Mouse (Mus musculus) heart, embryonic 14.5 days (tissue): ENCODE results near the gene Selenoo. TPM values are rescaled to one million over a fixed set of nuclear protein-coding genes. Genes with fewer than 3 reads are reported as not detected.

Source experiments
- ATAC-seq: fragments of 200-750 bp; cut with Nextera tagmentation; 2 replicates; pipeline ENCODE4 v1.8.0; 2017; ENCODE audit warnings: low read depth, moderate TSS enrichment; ENCODE audit not compliant: insufficient number of reproducible peaks, insufficient read depth, low FRiP score
- H3K27ac ChIP-seq, 2 experiments: fragments of 200-500 bp in 1 of 2; fragments of 300-500 bp in 1 of 2; sonication (generic) in 1 of 2; replicated peaks in 1 of 2; 2 replicates each; pipeline ENCODE4 v1.5.1; 2012 to 2014; ENCODE audit warnings: low read depth in 2 of 2, low read length in 2 of 2, control low read depth in 1 of 2, mild to moderate bottlenecking in 1 of 2, mixed read lengths in 1 of 2; ENCODE audit not compliant: control insufficient read depth in 1 of 2, insufficient read depth in 1 of 2
- H3K27me3 ChIP-seq: fragments of 300-500 bp; sonication (generic); 2 replicates; pipeline ENCODE4 v1.6.1; 2014; ENCODE audit warnings: mild to moderate bottlenecking, low read length, control low read depth; ENCODE audit not compliant: control insufficient read depth, insufficient read depth
- H3K36me3 ChIP-seq: fragments of 300-500 bp; sonication (generic); 2 replicates; pipeline ENCODE4 v1.6.1; 2014; ENCODE audit warnings: mild to moderate bottlenecking, control low read depth, low read length, mixed read lengths; ENCODE audit not compliant: control insufficient read depth, insufficient read depth
- H3K4me1 ChIP-seq, 2 experiments: fragments of 200-500 bp in 1 of 2; fragments of 300-500 bp in 1 of 2; sonication (generic) in 1 of 2; 2 replicates each; pipeline ENCODE4 v1.6.1; 2012 to 2014; ENCODE audit warnings: low read length in 2 of 2, control low read depth in 1 of 2, mixed read lengths in 1 of 2; ENCODE audit not compliant: control insufficient read depth in 2 of 2, insufficient read depth in 2 of 2
- H3K4me2 ChIP-seq: fragments of 300-500 bp; sonication (generic); 2 replicates; pipeline ENCODE4 v1.6.1; 2014; ENCODE audit warnings: mild to moderate bottlenecking, low read length
- H3K4me3 ChIP-seq, 2 experiments: fragments of 200-500 bp in 1 of 2; fragments of 300-500 bp in 1 of 2; sonication (generic) in 1 of 2; 2 replicates each; pipeline ENCODE4 v1.5.1; 2012 to 2014; ENCODE audit warnings: low read length in 2 of 2, mild to moderate bottlenecking in 2 of 2, control low read depth in 1 of 2, low read depth in 1 of 2, moderate library complexity in 1 of 2; ENCODE audit not compliant: control insufficient read depth in 1 of 2, insufficient read depth in 1 of 2
- H3K9ac ChIP-seq: fragments of 300-500 bp; sonication (generic); 2 replicates; pipeline ENCODE4 v1.6.1; 2014; ENCODE audit warnings: mild to moderate bottlenecking, low read length
- H3K9me3 ChIP-seq: fragments of 300-500 bp; sonication (generic); 2 replicates; pipeline ENCODE4 v1.6.1; 2016; ENCODE audit warnings: low read length, control low read depth; ENCODE audit not compliant: control insufficient read depth
- WGBS: fragments of 180-500 bp; shearing (Covaris S2); extraction: QIAGEN DNeasy Blood & Tissue Kit; methylation state at CpG from one replicate; pipeline ENCODE4 v1.1.7; 2014; 5-methylcytosine and 5-hydroxymethylcytosine counted together
- polyA plus RNA-seq: library from polyadenylated mRNA; unstranded; fragments of >200 nt; fragmentation: Nextera tagmentation; extraction: Ambion mirVana; gene quantifications from 2 replicates; pipeline ENCODE4 v1.2.1, GENCODE M21; 2014

The Selenoo gene
- polyA plus RNA-seq, 1 experiment from 2014 or later, result 16.4 TPM

DNA sequence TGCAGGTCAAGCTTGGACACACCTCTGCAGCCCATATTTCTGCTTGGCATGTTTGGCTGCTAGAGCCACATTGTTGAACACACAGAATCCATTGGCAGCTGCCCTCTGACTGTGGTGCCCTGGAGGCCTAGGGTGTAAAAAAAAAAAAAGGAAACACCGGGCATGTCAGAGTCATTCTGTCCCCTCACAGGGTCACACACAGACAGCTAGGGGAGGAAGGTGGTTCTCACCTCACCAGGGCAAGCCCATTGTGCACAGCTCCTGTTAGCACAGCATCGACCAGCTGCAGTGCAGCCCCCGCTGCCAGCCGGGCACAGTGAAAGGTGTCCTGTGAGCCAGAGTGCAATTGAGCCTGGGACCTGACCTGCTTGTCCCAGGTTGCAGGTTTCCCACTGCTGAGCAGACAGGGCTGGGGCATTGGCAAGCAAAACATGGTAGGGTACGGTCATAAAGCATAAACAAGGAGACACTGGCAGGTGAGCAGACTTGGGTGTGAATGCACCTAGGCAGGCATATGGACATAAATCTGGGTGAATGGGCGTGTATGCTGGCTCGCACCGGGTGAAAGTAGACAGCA is 38.6 kb downstream of the Selenoo start:
- no peaks in the 10 kb centered on the region for H3K9me3 ChIP-seq
- H3K4me2 ChIP-seq, result peak overlapping the region; percentile 73
- 0 out of 4 replicates have a peak overlapping the region, but pooled peaks of 1 of the 2 experiments have one; percentile 82 for H3K27ac ChIP-seq
- H3K4me3 ChIP-seq, result peak overlapping the region in 1 of 2 experiments; percentile 66; a peak in 3 of 4 replicates
- no peak for ATAC-seq
- 78% methylated on average over 8 of the region's 8 CpGs for WGBS
- peak overlapping the region; percentile 78 for H3K9ac ChIP-seq
- peaks cover 13 to 20% of the 10 kb centered on the region in 2 experiments; a peak in 3 of 4 replicates for H3K4me1 ChIP-seq
- peaks cover 42% of the 10 kb centered on the region for H3K36me3 ChIP-seq
- H3K27me3 ChIP-seq, result no peaks in the 10 kb centered on the region

DNA sequence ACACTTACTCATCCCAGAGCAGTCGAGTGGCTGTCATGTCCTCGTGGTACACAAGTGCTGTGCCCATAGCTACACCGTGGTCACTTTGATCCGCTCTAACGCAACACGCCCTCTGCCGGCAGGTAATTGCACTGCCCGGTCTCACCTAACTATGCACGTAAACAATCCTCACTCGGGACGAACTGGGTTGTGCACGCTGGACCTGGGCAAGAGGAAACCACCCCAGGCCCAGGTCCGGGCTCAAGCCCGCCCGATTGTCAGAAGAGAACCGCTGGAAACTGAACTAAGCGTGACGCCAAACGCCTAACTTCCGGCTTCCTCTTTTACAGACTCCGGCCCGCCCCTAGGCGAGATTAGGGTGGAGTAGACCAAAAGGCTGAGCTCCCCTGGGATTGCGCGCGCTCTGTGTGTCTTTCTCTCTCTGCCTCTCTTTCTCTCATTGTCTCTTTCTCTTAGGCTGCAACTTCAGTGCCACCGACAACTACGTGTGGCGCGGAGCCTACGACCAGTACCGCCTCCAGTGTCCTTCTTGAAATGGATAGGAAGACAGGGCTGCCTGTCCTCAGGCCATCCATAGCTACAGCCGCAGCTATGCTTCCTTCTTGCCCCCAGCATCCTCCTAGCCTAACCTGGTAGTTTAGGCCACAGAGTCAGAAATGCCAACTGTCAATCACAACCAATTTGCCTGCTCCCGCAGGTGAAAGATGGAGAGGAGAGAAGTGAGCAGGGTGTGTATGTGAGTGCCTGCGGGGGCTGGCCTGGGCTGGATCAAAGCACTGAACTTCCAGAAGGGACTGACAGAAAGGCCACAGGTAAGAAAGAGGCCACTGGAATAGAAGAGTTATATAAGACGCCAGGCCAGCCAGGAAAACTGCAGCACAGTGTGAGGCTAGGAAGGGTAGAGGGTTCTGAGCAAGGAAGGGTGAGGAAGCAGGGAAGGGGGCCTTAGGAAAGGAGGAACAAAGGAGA is 39.8 kb downstream of the Selenoo start, which contains the start of gene Hdac10:
Gene Hdac10, minus strand, starts transcription at position 319 of the 969 bp plus-strand sequence.
- no peaks in the 10 kb centered on the region for H3K27me3 ChIP-seq
- ATAC-seq, result peak; percentile 78
- peaks cover 50% of the 10 kb centered on the region for H3K36me3 ChIP-seq
- H3K9ac ChIP-seq, result peak within 1 kb of the TSS; percentile 78
- peak within 1 kb of the TSS; percentile 82 to 85 for H3K27ac ChIP-seq
- peak within 1 kb of the TSS; percentile 66 to 85 for H3K4me3 ChIP-seq
- WGBS, result 3% methylated on average over 36 of the region's 36 CpGs
- peaks cover 8 to 16% of the 10 kb centered on the region in 2 experiments; a peak in 3 of 4 replicates for H3K4me1 ChIP-seq
- peak within 1 kb of the TSS; percentile 73 for H3K4me2 ChIP-seq
- no peaks in the 10 kb centered on the region for H3K9me3 ChIP-seq

DNA sequence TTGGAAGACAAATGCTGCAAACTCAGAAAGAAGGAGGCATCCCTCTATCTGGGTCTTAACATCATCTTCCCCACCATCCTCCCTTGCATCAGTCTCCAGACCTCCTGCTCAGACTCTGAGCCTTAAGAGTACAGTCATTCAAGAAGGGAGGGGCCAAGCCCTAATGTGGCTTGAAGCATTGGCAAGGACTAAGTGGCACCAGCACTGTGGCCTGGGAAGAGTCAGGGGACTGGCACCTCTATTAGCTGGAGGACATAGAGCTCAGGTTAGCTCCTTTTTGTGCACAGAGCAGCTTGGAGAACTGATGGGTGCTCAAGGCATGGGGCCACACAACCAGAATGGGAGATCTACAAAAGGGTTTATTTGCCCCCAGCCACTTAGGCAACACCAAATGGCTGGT is 41.4 kb downstream of the Selenoo start:
- H3K4me1 ChIP-seq, result peaks cover 6 to 12% of the 10 kb centered on the region in 2 experiments; a peak in 3 of 4 replicates
- H3K9me3 ChIP-seq, result no peaks in the 10 kb centered on the region
- no peak overlapping the region for H3K4me3 ChIP-seq
- H3K4me2 ChIP-seq, result no peak overlapping the region
- no peak for ATAC-seq
- H3K27ac ChIP-seq, result no peak overlapping the region
- H3K9ac ChIP-seq, result no peak overlapping the region
- peaks cover 38% of the 10 kb centered on the region for H3K36me3 ChIP-seq
- H3K27me3 ChIP-seq, result no peaks in the 10 kb centered on the region

DNA sequence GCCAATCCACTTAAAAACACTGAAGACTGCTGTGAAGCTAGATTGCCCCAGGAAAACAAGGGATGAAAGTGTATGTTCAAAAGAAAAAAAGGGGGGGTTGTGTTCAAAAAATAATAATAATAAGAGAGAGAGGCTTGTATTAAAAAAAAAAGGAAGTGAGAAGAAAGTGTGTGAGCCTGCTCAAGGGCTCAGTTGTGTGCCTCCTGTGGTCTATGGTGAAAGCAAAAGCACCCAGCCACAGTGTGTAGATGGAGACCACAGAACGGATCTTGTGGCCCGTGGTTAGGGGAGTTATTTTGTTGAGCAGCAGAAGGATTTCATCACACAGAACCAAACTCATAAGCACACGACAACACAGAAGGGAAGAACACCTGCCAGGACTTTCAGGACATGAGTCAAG is 42.4 kb downstream of the Selenoo start:
- no peak overlapping the region for H3K4me2 ChIP-seq
- H3K27ac ChIP-seq, result no peak overlapping the region
- H3K9me3 ChIP-seq, result no peaks in the 10 kb centered on the region
- H3K36me3 ChIP-seq, result peaks cover 33% of the 10 kb centered on the region
- ATAC-seq, result no peak
- WGBS, result 84% methylated on average over 3 of the region's 3 CpGs
- no peak overlapping the region for H3K9ac ChIP-seq
- H3K4me1 ChIP-seq, result peaks cover 6 to 12% of the 10 kb centered on the region in 2 experiments; a peak in 3 of 4 replicates
- H3K4me3 ChIP-seq, result no peak overlapping the region
- no peaks in the 10 kb centered on the region for H3K27me3 ChIP-seq

DNA sequence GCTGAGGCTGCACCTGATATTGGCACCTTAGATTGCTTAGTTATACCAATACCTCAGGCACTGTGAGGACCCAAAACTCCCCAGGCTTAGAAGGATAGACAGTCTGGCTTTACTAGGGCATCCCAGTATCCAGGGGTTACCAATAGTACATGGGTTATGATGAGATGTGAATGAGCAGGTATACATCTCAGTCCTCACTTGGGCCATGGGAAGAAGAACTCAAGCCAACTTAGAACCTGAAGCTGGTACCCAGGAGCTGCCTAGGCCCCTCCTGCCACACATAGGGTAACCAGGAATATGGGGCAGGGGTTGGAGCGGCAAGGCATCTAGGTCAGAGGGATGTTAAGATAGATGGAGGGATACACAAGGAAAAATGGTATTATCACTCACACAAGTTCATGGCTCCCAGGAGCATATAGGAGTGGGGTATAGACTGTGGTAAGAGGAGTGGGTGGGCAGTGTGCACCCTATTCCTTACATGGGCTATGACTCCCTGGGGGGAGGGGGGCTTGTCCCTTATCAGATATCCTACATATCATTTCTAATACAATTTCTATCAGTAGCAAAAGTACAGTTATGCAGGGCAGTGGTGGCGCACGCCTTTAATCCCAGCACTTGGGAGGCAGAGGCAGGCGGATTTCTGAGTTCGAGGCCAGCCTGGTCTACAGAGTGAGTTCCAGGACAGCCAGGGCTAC is 47.7 kb downstream of the Selenoo start:
- Histone ChIP-seq H3K4me3 (no peak overlapping the region), H3K27me3 (peaks cover 14% of the 10 kb centered on the region; the same call in 1 of the 2 replicates), H3K36me3 (peaks cover 16% of the 10 kb centered on the region; the same call in 1 of the 2 replicates), H3K9ac (no peak overlapping the region), H3K4me2 (no peak overlapping the region; the same call in 1 of the 2 replicates), H3K9me3 (no peaks in the 10 kb centered on the region), H3K4me1 (peaks cover 24 to 25% of the 10 kb centered on the region in 2 experiments), H3K27ac (no peak overlapping the region)
- WGBS, result 94% methylated on average over 5 of the region's 5 CpGs
- ATAC-seq, result no peak

DNA sequence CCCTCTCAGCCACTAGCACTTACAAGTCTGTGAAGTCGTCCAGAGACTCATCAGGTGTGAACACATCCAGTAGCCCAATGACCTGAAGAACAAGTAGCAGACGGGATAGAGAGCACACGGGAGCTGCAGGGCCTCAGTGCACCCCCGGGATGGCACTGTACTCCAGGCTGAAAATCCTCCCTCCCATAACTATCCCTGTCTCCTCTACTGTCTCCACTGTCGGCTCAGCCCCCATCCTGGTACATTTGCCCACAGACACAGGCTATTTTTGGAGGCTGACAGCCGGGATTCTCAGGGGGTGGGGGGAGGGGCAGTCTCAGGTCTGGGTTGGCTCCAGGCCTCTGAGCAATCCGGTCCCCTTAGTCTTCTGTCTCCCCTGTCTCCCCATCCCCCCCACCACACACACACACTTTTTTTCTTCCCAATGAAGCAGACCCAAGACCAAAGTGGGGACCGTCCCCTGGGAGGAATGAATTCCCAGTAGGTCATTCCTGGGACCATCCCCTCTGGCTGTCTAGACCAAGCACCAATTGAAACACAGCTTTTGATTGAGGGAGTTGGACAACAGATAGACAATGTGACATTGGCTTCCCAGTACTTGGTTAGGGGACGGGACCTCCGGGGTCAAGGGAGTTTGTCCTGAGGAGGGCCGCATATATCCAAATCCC is 48.6 kb downstream of the Selenoo start:
- Histone ChIP-seq H3K36me3 (peaks cover 8% of the 10 kb centered on the region; the same call in 1 of the 2 replicates), H3K27ac (peak overlapping the region in 1 of 2 experiments; percentile 65; a peak in 3 of 4 replicates), H3K4me3 (peak overlapping the region in 1 of 2 experiments; percentile 15; a peak in 2 of 4 replicates), H3K27me3 (peaks cover 21% of the 10 kb centered on the region; the same call in 1 of the 2 replicates), H3K9me3 (no peaks in the 10 kb centered on the region), H3K4me1 (peaks cover 24 to 25% of the 10 kb centered on the region in 2 experiments), H3K9ac (peak overlapping the region; percentile 66), H3K4me2 (peak overlapping the region; percentile 50)
- 36% methylated on average over 11 of the region's 11 CpGs for WGBS
- no peak; the same call in 1 of the 2 replicates for ATAC-seq
